Mouse (Mus musculus): ENCODE measurements at regions not wholly inside any gene's neighbourhood (a gene's known extent, or its start where the extent isn't known, plus 50 kb on each side); places are given as distances from the start of the nearest gene placed in this dataset.

- DNase-seq (ENCODE audit: low read depth, low spot score): peak; percentile 62
Observed at GRCm38 (mm10) chr11:45533402-45534056, 318.3 kb upstream of the Clint1 start.

DNA sequence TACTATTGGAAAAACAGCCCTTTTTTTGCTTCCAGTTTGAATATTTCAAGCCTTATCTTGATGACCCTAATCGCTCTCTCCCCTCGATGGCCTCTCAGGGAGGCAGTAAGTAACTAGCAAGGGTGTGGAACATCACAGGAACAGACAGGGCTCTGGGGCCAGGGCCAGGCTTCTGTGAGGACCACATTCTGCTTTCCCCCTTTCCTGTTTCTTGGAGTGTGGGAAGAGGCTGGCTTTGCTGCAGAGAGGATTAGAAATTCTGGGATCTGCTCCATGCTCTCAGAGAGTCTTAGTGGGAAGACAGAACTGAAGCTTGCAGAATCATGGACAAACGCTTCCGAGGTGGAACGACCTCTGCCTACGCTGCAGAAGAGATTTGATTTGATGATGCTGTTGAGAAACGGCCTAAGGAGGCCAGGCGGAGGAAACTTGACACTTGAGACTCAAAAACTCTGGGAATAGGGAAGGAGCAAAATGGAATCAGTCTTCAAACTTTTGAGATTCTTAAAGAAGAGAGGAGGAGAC lies 316.3 kb upstream of the Clint1 start:
- DNase-seq (ENCODE audit: low read depth, low spot score): no peak

DNA sequence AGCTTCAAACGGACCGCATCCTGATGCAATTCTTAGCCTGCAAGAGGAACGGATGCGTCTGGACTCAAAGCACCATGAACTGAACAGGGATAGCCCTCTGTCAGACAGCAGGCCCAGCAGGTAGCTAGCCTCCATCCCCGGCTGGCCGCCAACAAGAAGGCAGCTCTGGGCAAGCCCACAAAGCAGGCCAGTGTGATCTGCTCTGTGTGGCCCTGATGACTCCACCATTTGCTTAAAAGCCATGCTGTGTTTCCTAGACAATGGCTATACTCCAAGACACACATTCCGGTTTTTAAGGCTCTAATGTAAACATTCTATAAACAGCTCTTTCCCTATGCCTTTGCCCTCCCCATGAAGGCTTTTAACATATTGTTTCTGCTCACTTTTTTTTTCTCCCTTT lies 313.8 kb upstream of the Clint1 start:
- DNase-seq (ENCODE audit: low read depth, low spot score): no peak

DNA sequence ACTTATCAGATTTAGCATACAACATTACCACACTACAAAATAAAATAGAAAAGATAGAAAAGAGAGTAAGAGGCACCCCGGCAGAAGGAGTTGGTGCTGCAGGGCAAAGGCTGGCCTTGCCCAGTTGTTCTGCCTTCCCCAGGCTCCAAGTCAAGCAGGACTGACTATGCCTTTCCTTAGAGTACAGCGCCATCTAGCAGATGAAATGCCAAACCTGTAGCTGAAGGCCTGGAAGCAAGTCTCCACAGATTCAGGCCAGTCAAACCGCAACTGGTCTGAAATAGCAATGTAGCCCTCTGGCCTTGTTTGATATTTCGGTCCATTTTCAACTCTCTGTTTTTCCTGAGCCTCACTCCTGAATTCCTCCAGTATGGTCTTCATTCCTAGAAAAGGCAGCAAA lies 312.4 kb upstream of the Clint1 start:
- DNase-seq (ENCODE audit: low read depth, low spot score): peak; percentile 71

- DNase-seq (ENCODE audit: low read depth, low spot score): no peak
Observed at GRCm38 (mm10) chr11:45544531-45544930, 307.3 kb upstream of the Clint1 start.

DNA sequence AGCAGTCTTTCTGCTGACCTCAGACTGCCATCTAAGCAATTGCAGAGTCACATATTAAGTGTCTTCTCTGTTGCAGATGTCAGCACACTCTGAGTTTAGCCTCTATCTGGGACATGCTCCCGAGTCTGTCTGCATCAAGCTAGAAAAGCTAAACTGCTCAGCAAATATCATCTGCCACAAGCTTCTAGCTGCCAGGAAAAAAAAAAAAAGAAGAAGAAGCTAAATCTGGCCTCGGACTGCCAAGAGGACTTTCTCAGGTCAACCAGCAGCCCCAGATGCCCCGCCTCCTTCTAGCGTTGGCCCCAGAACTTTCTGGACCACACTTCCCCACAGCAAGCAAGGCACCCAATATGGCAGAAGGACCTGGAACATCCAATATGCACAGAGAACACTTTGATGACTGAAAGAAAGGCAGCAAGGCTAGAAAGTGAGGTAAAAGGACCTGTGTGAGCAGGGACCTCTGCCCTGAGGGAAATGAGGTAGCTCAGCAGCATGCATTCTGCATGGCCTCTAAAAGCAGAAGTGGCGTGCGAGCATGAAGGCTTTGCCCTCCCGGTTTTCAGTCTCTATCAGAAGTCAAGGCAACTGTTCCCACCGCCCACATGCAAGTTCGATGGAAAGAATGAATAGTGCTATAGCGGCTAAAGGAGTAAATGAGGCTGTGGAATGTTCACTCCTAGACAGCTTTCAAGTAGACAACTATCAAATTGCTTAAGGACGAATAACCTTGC lies 305.8 kb upstream of the Clint1 start:
- no peak for DNase-seq (ENCODE audit: low read depth, low spot score)

DNA sequence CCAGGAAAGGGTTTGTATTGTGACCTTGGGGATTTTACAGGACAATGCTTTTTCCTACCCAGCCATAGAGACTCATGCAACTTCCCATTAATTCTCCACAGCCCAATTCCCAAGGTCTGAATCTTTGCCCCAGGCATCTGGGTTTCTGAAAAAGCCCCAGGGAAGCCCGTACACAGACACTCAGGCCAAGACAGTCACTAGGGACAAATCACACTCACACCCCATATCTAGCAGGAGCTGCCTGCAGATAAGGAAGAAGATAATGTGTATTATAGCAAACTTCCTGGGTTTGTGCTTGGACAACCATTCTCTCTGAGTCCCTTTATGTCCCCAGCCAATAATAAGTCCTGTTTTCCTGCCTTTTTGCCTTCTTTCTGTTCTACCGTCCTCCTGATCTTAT lies 305.0 kb upstream of the Clint1 start:
- no peak for DNase-seq (ENCODE audit: low read depth, low spot score)

GRCm38 (mm10) chr11:45550376-45550775 lies 301.5 kb upstream of the Clint1 start:
- DNase-seq (ENCODE audit: low read depth, low spot score): no peak

GRCm38 (mm10) chr11:45577469-45578154 lies 274.2 kb upstream of the Clint1 start:
- no peak for DNase-seq (ENCODE audit: low read depth, low spot score)

DNA sequence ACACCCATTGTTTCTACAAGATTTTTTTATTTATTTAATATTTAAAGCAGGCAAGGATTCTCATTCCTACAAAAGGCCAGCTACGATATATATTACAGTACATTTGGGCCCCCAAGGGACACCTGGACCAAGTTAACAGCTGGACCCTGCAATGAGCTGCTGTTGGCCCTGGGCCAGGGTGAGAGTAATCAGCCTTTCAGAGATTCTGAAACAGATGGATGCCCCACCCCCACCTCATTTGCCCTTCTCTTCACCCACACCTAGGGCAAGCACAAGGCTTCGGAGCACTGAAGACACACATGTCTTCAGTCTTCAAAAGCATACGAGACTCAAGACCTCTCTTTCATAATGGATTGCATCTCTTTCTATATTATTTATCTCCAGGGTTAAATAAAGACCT lies 259.5 kb upstream of the Clint1 start:
- no peak for DNase-seq (ENCODE audit: low read depth, low spot score)

DNA sequence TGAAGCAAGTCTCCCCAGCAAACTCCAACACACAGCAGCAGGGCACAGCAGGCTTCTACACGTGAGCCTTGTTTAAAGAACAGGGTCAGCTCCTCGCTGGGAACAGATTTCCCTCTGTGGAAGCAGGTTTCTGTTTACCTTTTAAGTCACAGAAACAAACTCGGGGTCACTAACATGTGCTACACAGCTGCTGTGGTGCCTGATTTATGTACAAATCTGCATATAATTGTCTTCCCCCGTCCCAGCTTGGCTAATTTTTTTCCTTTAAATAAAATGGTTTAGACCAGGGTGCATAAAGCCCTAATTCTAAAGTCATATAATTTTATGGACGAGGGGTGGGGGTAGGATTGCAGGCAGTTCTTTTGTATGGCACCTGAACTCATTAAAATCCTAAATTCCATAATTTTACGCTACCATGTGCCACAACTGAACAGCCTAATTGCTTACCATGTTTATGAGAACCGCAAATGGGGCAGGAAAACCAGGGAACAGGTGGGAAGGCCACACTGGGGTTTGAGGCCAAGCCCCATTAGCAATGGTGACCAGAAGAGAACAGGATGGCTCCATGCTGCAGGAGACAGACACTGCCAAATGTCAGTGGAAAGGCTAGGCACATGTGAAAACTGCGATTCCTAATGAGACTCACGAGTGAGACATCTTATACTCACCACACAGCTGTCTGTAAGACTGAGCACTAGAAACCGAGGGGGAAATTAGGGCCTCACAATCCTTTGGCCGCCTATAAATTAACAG lies 258.8 kb upstream of the Clint1 start:
- DNase-seq (ENCODE audit: low read depth, low spot score): no peak

DNA sequence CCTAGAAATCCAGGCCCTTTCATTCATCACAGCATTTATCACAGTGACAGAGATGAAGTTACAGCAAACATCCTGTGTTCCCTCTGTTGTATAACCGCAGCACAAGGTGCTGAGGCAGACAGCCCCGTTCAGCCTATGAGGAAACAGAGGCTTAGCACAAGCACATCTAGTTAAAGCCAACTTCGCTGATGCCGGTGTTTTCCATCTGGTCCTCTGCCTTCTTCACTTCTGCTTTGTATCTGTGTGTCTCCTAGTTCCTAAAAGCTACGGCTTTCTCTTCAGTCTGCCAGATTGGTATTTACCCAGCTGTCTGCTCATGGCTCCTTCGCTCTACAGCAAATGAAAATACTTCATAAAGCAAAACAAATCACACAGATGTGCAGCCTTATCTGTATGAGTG lies 256.5 kb upstream of the Clint1 start:
- DNase-seq (ENCODE audit: low read depth, low spot score): no peak

DNA sequence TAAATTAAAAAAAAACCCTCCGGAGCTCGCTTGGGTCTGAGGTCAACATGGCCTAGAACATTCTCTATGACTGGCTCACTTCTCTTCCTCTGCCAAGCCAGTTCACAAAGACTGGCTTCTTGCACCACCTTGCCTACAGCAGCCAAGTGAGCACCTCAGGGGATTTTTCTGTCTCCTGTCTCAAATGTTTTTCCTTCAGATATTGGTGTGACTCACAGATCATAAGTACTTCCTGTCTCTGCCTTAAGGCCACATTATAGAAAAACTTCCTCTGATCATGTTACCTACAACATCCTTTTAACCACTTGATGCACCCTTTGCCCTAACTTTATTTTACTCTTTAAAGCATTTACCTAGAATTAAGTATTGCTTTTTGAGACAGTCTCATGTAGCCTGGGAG lies 230.0 kb upstream of the Clint1 start:
- DNase-seq (ENCODE audit: low read depth, low spot score): no peak

DNA sequence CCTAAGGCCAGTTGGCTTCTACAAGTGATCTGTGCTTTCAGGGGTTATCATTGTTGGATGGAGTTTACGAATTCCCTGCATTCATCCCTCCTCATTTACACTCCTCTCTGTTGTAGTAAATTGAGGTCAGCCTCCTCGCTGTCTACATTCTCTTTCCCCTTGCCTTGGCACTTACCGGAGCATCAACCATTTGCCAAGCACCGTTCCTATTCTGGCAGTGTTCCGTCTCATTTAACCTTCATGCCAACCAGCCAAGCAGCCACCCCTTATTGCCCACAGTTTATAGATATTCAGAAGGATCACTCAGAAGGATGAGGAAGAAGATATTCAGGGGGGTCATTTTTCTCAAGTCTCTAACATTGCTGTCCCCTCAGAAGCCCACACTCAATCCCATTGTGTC lies 229.2 kb upstream of the Clint1 start:
- DNase-seq (ENCODE audit: low read depth, low spot score): no peak

- no peak for DNase-seq (ENCODE audit: low read depth, low spot score)
Observed at GRCm38 (mm10) chr11:45624233-45624632, 227.6 kb upstream of the Clint1 start.

DNA sequence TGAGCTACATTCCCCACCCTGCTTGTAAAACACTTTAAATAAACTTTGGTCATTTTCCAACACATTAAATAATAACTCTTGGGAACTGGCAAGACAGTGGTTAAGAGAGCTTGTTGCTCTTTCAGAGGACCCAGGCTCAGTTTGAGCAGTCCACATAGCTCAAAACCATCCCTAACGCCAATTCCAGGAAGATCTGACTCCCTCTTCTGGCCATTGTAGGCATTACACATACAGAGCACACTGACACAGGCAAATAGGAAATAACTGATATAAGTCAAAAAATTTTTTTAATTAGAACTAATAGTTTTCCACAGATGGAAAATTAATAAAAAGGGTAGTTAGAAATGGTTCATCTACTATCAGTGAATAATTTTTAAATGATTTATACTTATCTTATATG lies 222.6 kb upstream of the Clint1 start:
- peak; percentile 48 for DNase-seq (ENCODE audit: low read depth, low spot score)

GRCm38 (mm10) chr11:45634535-45635235 lies 217.2 kb upstream of the Clint1 start:
- DNase-seq (ENCODE audit: low read depth, low spot score): no peak

DNA sequence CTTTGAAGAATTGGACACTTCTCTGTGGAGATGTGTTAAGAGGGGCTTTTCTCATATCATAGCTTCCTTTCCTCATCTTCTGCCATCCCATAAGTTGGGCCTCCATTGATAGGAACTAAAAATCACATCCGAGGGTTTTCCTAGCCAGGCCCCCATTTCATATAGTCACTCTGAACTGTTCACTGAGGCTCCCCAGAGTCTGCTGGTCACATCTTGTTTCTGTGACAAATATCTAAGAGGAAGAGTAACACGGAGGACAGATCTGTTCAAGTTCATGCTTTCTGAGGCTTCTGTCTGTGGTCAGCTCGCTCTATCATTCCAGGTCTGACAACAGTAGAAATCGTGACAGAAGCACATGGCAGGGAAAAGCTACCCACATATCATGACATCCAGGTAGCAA lies 216.0 kb upstream of the Clint1 start:
- no peak for DNase-seq (ENCODE audit: low read depth, low spot score)

DNA sequence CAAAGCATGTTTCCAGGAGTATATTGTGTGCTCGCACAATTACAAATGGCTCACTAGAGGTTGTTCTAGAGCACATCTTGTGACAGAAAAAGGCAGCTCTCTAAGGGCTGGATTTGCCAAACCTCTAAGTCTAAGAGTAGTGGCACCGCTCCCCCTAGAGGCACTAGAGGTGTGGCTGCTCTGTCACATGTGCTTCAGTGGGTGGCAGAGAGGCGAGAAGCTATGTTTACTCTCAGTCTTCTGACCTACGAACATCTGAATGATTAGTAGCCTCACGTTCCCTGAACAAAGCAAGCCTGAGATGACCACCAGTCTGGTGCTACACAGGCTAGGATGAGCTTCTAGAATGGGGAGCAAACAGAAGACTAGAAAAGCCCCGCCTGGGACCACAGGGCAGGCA lies 212.6 kb upstream of the Clint1 start:
- no peak for DNase-seq (ENCODE audit: low read depth, low spot score)

GRCm38 (mm10) chr11:45642142-45642756 lies 209.6 kb upstream of the Clint1 start:
- DNase-seq (ENCODE audit: low read depth, low spot score): no peak
